Mouse (Mus musculus): ENCODE results near the gene Plcb2. TPM values are rescaled to one million over a fixed set of nuclear protein-coding genes. Genes with fewer than 3 reads are reported as not detected.

Plcb2 gene
- polyA plus RNA-seq, 1 experiment, result not detected

- Histone ChIP-seq H3K9me3 (replicated peaks; ENCODE audit: control insufficient read depth, insufficient read depth, low read length, poor library complexity, severe bottlenecking) (no peaks in the 10 kb centered on the region), H3K27me3 (ENCODE audit: control insufficient read depth, insufficient read depth, low read length, poor library complexity, severe bottlenecking) (peaks cover 12% of the 10 kb centered on the region), H3K27ac (ENCODE audit: insufficient read depth, low read length) (no peak overlapping the region), H3K36me3 (ENCODE audit: control insufficient read depth, insufficient read depth, low read length, poor library complexity, severe bottlenecking) (no peaks in the 10 kb centered on the region), H3K4me3 (ENCODE audit: low read depth, low read length) (no peak overlapping the region), H3K9ac (ENCODE audit: low read depth, poor library complexity, severe bottlenecking) (no peak overlapping the region), H3K4me1 (ENCODE audit: control insufficient read depth, insufficient read depth, low read length) (no peaks in the 10 kb centered on the region)
- TF ChIP-seq CTCF (IDR thresholded peaks at IDR 0.05; ENCODE audit: low read depth, low read length) (no peak), EP300 (IDR thresholded peaks at IDR 0.05; ENCODE audit: insufficient read depth, low read depth, low read length) (no peak), POLR2A (IDR thresholded peaks at IDR 0.05; ENCODE audit: insufficient read depth, low read length) (no peak)
These were observed 12.9 kb upstream of the Plcb2 start for GRCm38 (mm10) chr2:118741183-118741582.

- H3K4me1 ChIP-seq (ENCODE audit: control insufficient read depth, insufficient read depth, low read length), result no peaks in the 10 kb centered on the region
- H3K27me3 ChIP-seq (ENCODE audit: control insufficient read depth, insufficient read depth, low read length, poor library complexity, severe bottlenecking), result peaks cover 6% of the 10 kb centered on the region; the same call in 1 of the 2 replicates
- no peak overlapping the region for H3K4me3 ChIP-seq (ENCODE audit: low read depth, low read length)
- no peaks in the 10 kb centered on the region for H3K9me3 ChIP-seq (replicated peaks; ENCODE audit: control insufficient read depth, insufficient read depth, low read length, poor library complexity, severe bottlenecking)
- H3K9ac ChIP-seq (ENCODE audit: low read depth, poor library complexity, severe bottlenecking), result no peak overlapping the region
- H3K27ac ChIP-seq (ENCODE audit: insufficient read depth, low read length), result no peak overlapping the region
- no peaks in the 10 kb centered on the region for H3K36me3 ChIP-seq (ENCODE audit: control insufficient read depth, insufficient read depth, low read length, poor library complexity, severe bottlenecking)
- TF ChIP-seq EP300 (IDR thresholded peaks at IDR 0.05; ENCODE audit: insufficient read depth, low read depth, low read length) (no peak), CTCF (IDR thresholded peaks at IDR 0.05; ENCODE audit: low read depth, low read length) (no peak), POLR2A (IDR thresholded peaks at IDR 0.05; ENCODE audit: insufficient read depth, low read length) (no peak)
These were observed 12.1 kb upstream of the Plcb2 start for GRCm38 (mm10) chr2:118740341-118740740.

GRCm38 (mm10) chr2:118733341-118733740 lies 5.1 kb upstream of the Plcb2 start:
- Histone ChIP-seq H3K9me3 (replicated peaks; ENCODE audit: control insufficient read depth, insufficient read depth, low read length, poor library complexity, severe bottlenecking) (no peaks in the 10 kb centered on the region), H3K4me3 (ENCODE audit: low read depth, low read length) (no peak overlapping the region), H3K36me3 (ENCODE audit: control insufficient read depth, insufficient read depth, low read length, poor library complexity, severe bottlenecking) (no peaks in the 10 kb centered on the region), H3K27me3 (ENCODE audit: control insufficient read depth, insufficient read depth, low read length, poor library complexity, severe bottlenecking) (no peaks in the 10 kb centered on the region), H3K27ac (ENCODE audit: insufficient read depth, low read length) (no peak overlapping the region), H3K4me1 (ENCODE audit: control insufficient read depth, insufficient read depth, low read length) (no peaks in the 10 kb centered on the region), H3K9ac (ENCODE audit: low read depth, poor library complexity, severe bottlenecking) (no peak overlapping the region)
- TF ChIP-seq POLR2A (IDR thresholded peaks at IDR 0.05; ENCODE audit: insufficient read depth, low read length) (no peak), EP300 (IDR thresholded peaks at IDR 0.05; ENCODE audit: insufficient read depth, low read depth, low read length) (no peak), CTCF (IDR thresholded peaks at IDR 0.05; ENCODE audit: low read depth, low read length) (no peak)

GRCm38 (mm10) chr2:118731981-118732380 lies 3.7 kb upstream of the Plcb2 start:
- H3K36me3 ChIP-seq (ENCODE audit: control insufficient read depth, insufficient read depth, low read length, poor library complexity, severe bottlenecking), result no peaks in the 10 kb centered on the region
- no peaks in the 10 kb centered on the region for H3K9me3 ChIP-seq (replicated peaks; ENCODE audit: control insufficient read depth, insufficient read depth, low read length, poor library complexity, severe bottlenecking)
- no peaks in the 10 kb centered on the region for H3K4me1 ChIP-seq (ENCODE audit: control insufficient read depth, insufficient read depth, low read length)
- H3K9ac ChIP-seq (ENCODE audit: low read depth, poor library complexity, severe bottlenecking), result no peak overlapping the region
- H3K27ac ChIP-seq (ENCODE audit: insufficient read depth, low read length), result no peak overlapping the region
- TF ChIP-seq POLR2A (IDR thresholded peaks at IDR 0.05; ENCODE audit: insufficient read depth, low read length) (no peak), EP300 (IDR thresholded peaks at IDR 0.05; ENCODE audit: insufficient read depth, low read depth, low read length) (no peak), CTCF (IDR thresholded peaks at IDR 0.05; ENCODE audit: low read depth, low read length) (no peak)
- H3K27me3 ChIP-seq (ENCODE audit: control insufficient read depth, insufficient read depth, low read length, poor library complexity, severe bottlenecking), result no peaks in the 10 kb centered on the region
- H3K4me3 ChIP-seq (ENCODE audit: low read depth, low read length), result no peak overlapping the region

GRCm38 (mm10) chr2:118730622-118730915 lies 2.3 kb upstream of the Plcb2 start:
- TF ChIP-seq CTCF (IDR thresholded peaks at IDR 0.05; ENCODE audit: low read depth, low read length), result peak; percentile 61
- no peak for TF ChIP-seq EP300 (IDR thresholded peaks at IDR 0.05; ENCODE audit: insufficient read depth, low read depth, low read length)
- no peak for TF ChIP-seq POLR2A (IDR thresholded peaks at IDR 0.05; ENCODE audit: insufficient read depth, low read length)

GRCm38 (mm10) chr2:118729816-118730621 lies 1.8 kb upstream of the Plcb2 start:
- H3K36me3 ChIP-seq (ENCODE audit: control insufficient read depth, insufficient read depth, low read length, poor library complexity, severe bottlenecking), result no peaks in the 10 kb centered on the region
- no peaks in the 10 kb centered on the region for H3K9me3 ChIP-seq (replicated peaks; ENCODE audit: control insufficient read depth, insufficient read depth, low read length, poor library complexity, severe bottlenecking)
- H3K4me3 ChIP-seq (ENCODE audit: low read depth, low read length), result no peak overlapping the region
- no peaks in the 10 kb centered on the region for H3K4me1 ChIP-seq (ENCODE audit: control insufficient read depth, insufficient read depth, low read length)
- no peak overlapping the region for H3K9ac ChIP-seq (ENCODE audit: low read depth, poor library complexity, severe bottlenecking)
- no peak overlapping the region for H3K27ac ChIP-seq (ENCODE audit: insufficient read depth, low read length)
- no peaks in the 10 kb centered on the region for H3K27me3 ChIP-seq (ENCODE audit: control insufficient read depth, insufficient read depth, low read length, poor library complexity, severe bottlenecking)
- no peak for TF ChIP-seq CTCF (IDR thresholded peaks at IDR 0.05; ENCODE audit: low read depth, low read length)
- TF ChIP-seq POLR2A (IDR thresholded peaks at IDR 0.05; ENCODE audit: insufficient read depth, low read length), result no peak
- TF ChIP-seq EP300 (IDR thresholded peaks at IDR 0.05; ENCODE audit: insufficient read depth, low read depth, low read length), result no peak

More at GRCm38 (mm10) chr2:118730622-118730915, 2.3 kb upstream of the Plcb2 start:
- H3K4me3 ChIP-seq (ENCODE audit: low read depth, low read length), result no peak overlapping the region
- H3K4me1 ChIP-seq (ENCODE audit: control insufficient read depth, insufficient read depth, low read length), result no peaks in the 10 kb centered on the region
- no peaks in the 10 kb centered on the region for H3K27me3 ChIP-seq (ENCODE audit: control insufficient read depth, insufficient read depth, low read length, poor library complexity, severe bottlenecking)
- H3K9ac ChIP-seq (ENCODE audit: low read depth, poor library complexity, severe bottlenecking), result no peak overlapping the region
- H3K36me3 ChIP-seq (ENCODE audit: control insufficient read depth, insufficient read depth, low read length, poor library complexity, severe bottlenecking), result no peaks in the 10 kb centered on the region
- no peak overlapping the region for H3K27ac ChIP-seq (ENCODE audit: insufficient read depth, low read length)
- no peaks in the 10 kb centered on the region for H3K9me3 ChIP-seq (replicated peaks; ENCODE audit: control insufficient read depth, insufficient read depth, low read length, poor library complexity, severe bottlenecking)

Measured in ES-Bruce4 (cell line).